Mouse (Mus musculus) liver, embryonic 14.5 days (tissue): ENCODE measurements at regions not wholly inside any gene's neighbourhood (a gene's known extent, or its start where the extent isn't known, plus 50 kb on each side); places are given as distances from the start of the nearest gene placed in this dataset.

ENCODE experiments used
- ATAC-seq: fragments of 200-750 bp; cut with Nextera tagmentation; 2 replicates; pipeline ENCODE4 v1.8.0; 2017; ENCODE audit warnings: moderate number of reproducible peaks, mild to moderate bottlenecking, moderate library complexity; ENCODE audit not compliant: insufficient read depth
- DNase-seq, 3 experiments: peaks; one replicate each; pipeline ENCODE4 v3.0.0-alpha.2; 2012 to 2013; ENCODE audit warnings: low read depth in 3 of 3, low spot score in 3 of 3
- H3K27ac ChIP-seq: fragments of 300-500 bp; sonication (generic); 2 replicates; pipeline ENCODE4 v1.5.1; 2014; ENCODE audit warnings: moderate library complexity, mild to moderate bottlenecking, control low read depth, inconsistent platforms
- H3K27me3 ChIP-seq: fragments of 300-500 bp; sonication (generic); 2 replicates; pipeline ENCODE4 v1.6.1; 2014; ENCODE audit warnings: mild to moderate bottlenecking, low read length, moderate library complexity; ENCODE audit not compliant: control insufficient read depth, insufficient read depth
- H3K36me3 ChIP-seq: fragments of 300-500 bp; sonication (generic); replicated peaks from 2 replicates; pipeline ENCODE4 v1.6.1; 2014; ENCODE audit warnings: low read depth; ENCODE audit not compliant: control insufficient read depth, insufficient read depth
- H3K4me1 ChIP-seq, 2 experiments: fragments of 200-500 bp in 1 of 2; fragments of 300-500 bp in 1 of 2; sonication (generic) in 1 of 2; replicated peaks; 2 replicates each; pipeline ENCODE4 v1.6.1; 2012 to 2014; ENCODE audit warnings: antibody characterized with exemption in 1 of 2, inconsistent platforms in 1 of 2, low read length in 1 of 2; ENCODE audit not compliant: control insufficient read depth in 2 of 2, insufficient read depth in 2 of 2
- H3K4me2 ChIP-seq: fragments of 300-500 bp; sonication (generic); 2 replicates; pipeline ENCODE4 v1.6.1; 2014; ENCODE audit warnings: low read depth, mild to moderate bottlenecking, control low read depth, moderate library complexity
- H3K4me3 ChIP-seq, 2 experiments: fragments of 200-500 bp in 1 of 2; fragments of 300-500 bp in 1 of 2; sonication (generic) in 1 of 2; 2 replicates each; pipeline ENCODE4 v1.5.1; 2012 to 2014; ENCODE audit warnings: low read depth in 2 of 2, low read length in 2 of 2, mild to moderate bottlenecking in 2 of 2, control low read depth in 1 of 2, inconsistent platforms in 1 of 2, moderate library complexity in 1 of 2; ENCODE audit not compliant: insufficient read depth in 1 of 2
- H3K9ac ChIP-seq: fragments of 300-500 bp; sonication (generic); replicated peaks from 2 replicates; pipeline ENCODE4 v1.6.1; 2014; ENCODE audit warnings: mild to moderate bottlenecking, control low read depth, moderate library complexity
- H3K9me3 ChIP-seq: fragments of 300-500 bp; sonication (generic); 2 replicates; pipeline ENCODE4 v1.6.1; 2016; ENCODE audit warnings: low read length, mixed read lengths; ENCODE audit not compliant: control insufficient read depth
- CTCF ChIP-seq: IDR thresholded peaks from 2 replicates; pipeline ENCODE4 v1.5.1; 2016; ENCODE audit warnings: antibody characterized with exemption, low read depth, control low read depth
- EP300 ChIP-seq: IDR thresholded peaks from 2 replicates; pipeline ENCODE4 v1.6.1; 2016; ENCODE audit warnings: antibody characterized with exemption, low read depth
- WGBS: fragments of 180-500 bp; shearing (Covaris S2); extraction: QIAGEN DNeasy Blood & Tissue Kit; methylation state at CpG from one replicate; pipeline ENCODE4 v1.1.7; 2014; ENCODE audit not compliant: insufficient replicate concordance; 5-methylcytosine and 5-hydroxymethylcytosine counted together

GRCm38 (mm10) chr5:64517835-64518234 lies 285.4 kb upstream of the Klf3 start:
- no peaks in the 10 kb centered on the region for H3K4me1 ChIP-seq
- H3K4me3 ChIP-seq: no peak overlapping the region
- H3K27ac ChIP-seq: no peak overlapping the region
- H3K36me3 ChIP-seq: no peaks in the 10 kb centered on the region
- no peak overlapping the region for H3K9ac ChIP-seq
- 66% methylated on average over 3 of the region's 3 CpGs for WGBS
- ATAC-seq: no peak
- no peak overlapping the region for H3K4me2 ChIP-seq
- DNase-seq: no peak
- TF ChIP-seq EP300 (no peak), CTCF (no peak)
- no peaks in the 10 kb centered on the region for H3K27me3 ChIP-seq
- H3K9me3 ChIP-seq: no peaks in the 10 kb centered on the region

- H3K4me3 ChIP-seq: no peak overlapping the region
- ATAC-seq (no peak), DNase-seq (no peak)
- no peaks in the 10 kb centered on the region for H3K9me3 ChIP-seq
- H3K4me2 ChIP-seq: no peak overlapping the region
- no peaks in the 10 kb centered on the region for H3K27me3 ChIP-seq
- no peak overlapping the region for H3K9ac ChIP-seq
- 67% methylated on average over 7 of the region's 7 CpGs for WGBS
- no peaks in the 10 kb centered on the region for H3K36me3 ChIP-seq
- TF ChIP-seq CTCF (no peak), EP300 (no peak)
- no peaks in the 10 kb centered on the region for H3K4me1 ChIP-seq
- H3K27ac ChIP-seq: no peak overlapping the region
These were observed 284.2 kb upstream of the Klf3 start for GRCm38 (mm10) chr5:64519036-64519435.

DNA sequence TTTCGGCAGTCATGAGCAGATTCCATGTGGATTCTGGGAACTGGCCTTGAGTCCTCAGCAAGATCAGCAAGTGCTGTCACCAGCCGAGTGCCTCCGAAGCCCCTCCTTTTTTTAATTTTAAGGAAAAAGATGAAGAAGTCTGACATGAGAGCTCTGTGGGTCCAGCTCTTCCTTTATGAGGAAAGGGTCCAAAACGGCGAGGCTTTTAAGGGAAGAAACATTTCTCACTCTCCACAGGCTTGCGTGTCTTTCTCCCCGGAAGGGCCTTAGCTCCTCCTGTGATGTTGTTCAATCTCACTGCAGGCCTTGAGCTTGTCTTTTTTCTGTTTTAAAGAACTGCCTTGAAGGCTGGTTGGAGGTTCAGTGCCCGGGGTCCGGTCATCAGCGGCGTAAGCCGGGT lies 283.5 kb upstream of the Klf3 start:
- H3K27ac ChIP-seq: no peak overlapping the region
- H3K4me3 ChIP-seq: no peak overlapping the region
- no peak overlapping the region for H3K4me2 ChIP-seq
- DNase-seq (no peak), ATAC-seq (no peak)
- WGBS: 82% methylated on average over 12 of the region's 12 CpGs
- H3K9me3 ChIP-seq: no peaks in the 10 kb centered on the region
- no peaks in the 10 kb centered on the region for H3K27me3 ChIP-seq
- H3K9ac ChIP-seq: no peak overlapping the region
- no peak for TF ChIP-seq CTCF
- TF ChIP-seq EP300: no peak
- no peaks in the 10 kb centered on the region for H3K4me1 ChIP-seq
- H3K36me3 ChIP-seq: no peaks in the 10 kb centered on the region

- no peak overlapping the region for H3K4me2 ChIP-seq
- H3K4me3 ChIP-seq: no peak overlapping the region
- TF ChIP-seq EP300 (no peak), CTCF (no peak)
- no peaks in the 10 kb centered on the region for H3K36me3 ChIP-seq
- H3K4me1 ChIP-seq: peaks cover 0 to 2% of the 10 kb centered on the region in 2 experiments; a peak in 2 of 4 replicates
- no peak overlapping the region for H3K9ac ChIP-seq
- DNase-seq (no peak), ATAC-seq (no peak)
- H3K27me3 ChIP-seq: no peaks in the 10 kb centered on the region
- WGBS: 75% methylated on average over 6 of the region's 6 CpGs
- no peaks in the 10 kb centered on the region for H3K9me3 ChIP-seq
- H3K27ac ChIP-seq: no peak overlapping the region
These were observed 281.8 kb upstream of the Klf3 start for GRCm38 (mm10) chr5:64521401-64521800.

- no peak overlapping the region for H3K9ac ChIP-seq
- H3K36me3 ChIP-seq: no peaks in the 10 kb centered on the region
- H3K4me3 ChIP-seq: no peak overlapping the region
- H3K4me1 ChIP-seq: peaks cover 0 to 6% of the 10 kb centered on the region in 2 experiments; a peak in 2 of 4 replicates
- 30% methylated on average over 5 of the region's 5 CpGs for WGBS
- no peaks in the 10 kb centered on the region for H3K9me3 ChIP-seq
- 0 out of 2 replicates have a peak, but pooled peaks have one; percentile 13 for TF ChIP-seq CTCF
- TF ChIP-seq EP300: no peak
- no peak overlapping the region for H3K4me2 ChIP-seq
- DNase-seq (no peak), ATAC-seq (no peak)
- no peaks in the 10 kb centered on the region for H3K27me3 ChIP-seq
- no peak overlapping the region for H3K27ac ChIP-seq
These were observed 281.2 kb upstream of the Klf3 start for GRCm38 (mm10) chr5:64521969-64522368.
